Mouse (Mus musculus): ENCODE measurements at regions not wholly inside any gene's neighbourhood (a gene's known extent, or its start where the extent isn't known, plus 50 kb on each side); places are given as distances from the start of the nearest gene placed in this dataset.
A peak's percentile ranks its signal among the peaks of the same experiment; 100 is the strongest.

- DNase-seq (ENCODE audit: low spot score in 2 of 2): no peak
Observed at GRCm38 (mm10) chrX:10770575-10770974, 55.8 kb downstream of the Mid1ip1 start.

DNA sequence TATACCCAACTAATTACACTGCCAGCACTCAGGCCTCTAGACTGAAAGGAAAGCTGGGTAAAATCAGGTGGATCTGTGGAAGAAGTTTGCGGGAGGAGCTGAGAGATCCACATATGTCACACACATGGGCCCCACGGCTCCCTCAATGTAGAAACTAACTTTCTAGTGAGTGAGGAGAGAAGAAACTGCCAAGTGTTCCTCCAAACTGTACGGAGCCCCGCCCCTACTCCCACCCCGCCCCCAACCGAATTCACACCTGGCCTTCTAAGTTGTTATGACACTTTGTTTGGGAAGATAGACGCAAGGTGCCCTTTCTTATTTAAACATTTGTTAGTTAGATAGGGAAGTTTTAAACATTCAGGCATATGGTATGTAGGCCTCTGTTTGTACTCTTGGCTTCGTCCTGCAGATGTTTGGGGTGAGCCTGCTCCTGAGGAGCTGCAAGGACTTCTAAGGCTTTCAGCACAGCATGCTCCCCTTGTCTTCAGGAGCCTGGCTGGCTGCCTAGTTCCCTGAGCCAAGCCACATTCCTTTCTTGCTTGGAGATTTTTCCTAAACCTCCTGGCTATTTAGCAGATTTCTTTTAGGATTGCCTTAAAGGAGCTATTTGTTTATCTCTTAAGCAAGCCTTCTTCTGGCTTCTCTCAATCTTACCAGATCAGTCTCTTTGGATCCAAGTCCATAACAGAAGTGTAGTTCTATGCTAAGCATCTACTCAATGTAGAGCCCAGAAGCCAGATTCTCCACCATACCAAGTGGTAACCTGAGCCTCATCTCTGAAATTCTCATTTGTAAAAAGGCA lies 61.1 kb downstream of the Mid1ip1 start:
- peak in 1 of 2 experiments; percentile 5 for DNase-seq (ENCODE audit: low spot score in 2 of 2)

DNA sequence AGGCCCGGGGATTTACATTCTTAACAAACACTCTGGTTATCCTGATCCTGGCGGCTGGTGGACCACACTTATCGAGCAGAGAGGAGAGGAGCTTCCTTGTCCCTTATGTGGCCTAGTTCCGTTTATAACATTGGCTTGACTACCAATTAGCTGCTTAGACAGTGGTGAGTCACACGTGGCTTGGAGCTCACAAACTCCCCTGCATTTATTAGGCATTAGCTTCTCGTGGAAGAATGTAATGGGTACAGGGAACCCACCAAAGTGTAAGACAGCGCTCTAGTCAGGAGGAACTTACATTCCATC lies 61.7 kb downstream of the Mid1ip1 start:
- no peak for DNase-seq (ENCODE audit: low spot score in 2 of 2)

GRCm38 (mm10) chrX:10778014-10778413 lies 63.2 kb downstream of the Mid1ip1 start:
- no peak for DNase-seq (ENCODE audit: low spot score in 2 of 2)

- no peak for DNase-seq (ENCODE audit: low spot score in 2 of 2)
Observed at GRCm38 (mm10) chrX:10786359-10786758, 71.5 kb downstream of the Mid1ip1 start.

GRCm38 (mm10) chrX:10787057-10787456 lies 72.2 kb downstream of the Mid1ip1 start:
- no peak for DNase-seq (ENCODE audit: low spot score in 2 of 2)

DNA sequence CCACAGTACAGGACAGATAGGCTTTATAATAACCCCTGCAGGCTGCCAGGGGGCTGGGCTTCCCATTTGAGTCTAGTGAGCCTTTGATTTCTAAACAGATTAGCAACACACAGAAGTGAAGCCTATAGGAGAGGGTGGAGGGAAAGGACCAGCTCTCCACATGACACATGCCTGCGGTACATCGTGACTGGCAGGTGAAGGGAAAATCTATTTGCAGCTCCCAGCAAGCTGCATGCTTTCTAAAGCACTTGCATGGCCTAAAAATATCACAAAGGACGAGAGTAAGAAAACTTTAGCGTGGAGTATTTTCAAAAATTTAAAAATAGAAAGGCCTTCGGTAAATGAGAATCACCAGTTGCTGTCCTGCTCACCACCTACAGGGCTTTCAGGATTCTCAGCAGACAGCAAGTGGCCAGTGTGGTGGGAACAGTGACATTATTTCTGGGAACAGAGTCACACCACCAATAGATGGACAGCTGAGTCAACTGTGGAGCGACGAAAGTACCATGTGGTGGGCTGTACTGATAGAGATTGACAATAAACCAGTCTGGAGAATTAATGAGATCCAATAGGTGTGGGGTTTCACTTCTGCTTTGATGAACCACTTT lies 105.6 kb downstream of the Mid1ip1 start:
- DNase-seq (ENCODE audit: low spot score in 2 of 2): no peak

- no peak for DNase-seq (ENCODE audit: low spot score in 2 of 2)
Observed at GRCm38 (mm10) chrX:10833681-10834080, 118.9 kb downstream of the Mid1ip1 start.

GRCm38 (mm10) chrX:10857089-10857488 lies 142.3 kb downstream of the Mid1ip1 start:
- DNase-seq (ENCODE audit: low spot score in 2 of 2): no peak

DNA sequence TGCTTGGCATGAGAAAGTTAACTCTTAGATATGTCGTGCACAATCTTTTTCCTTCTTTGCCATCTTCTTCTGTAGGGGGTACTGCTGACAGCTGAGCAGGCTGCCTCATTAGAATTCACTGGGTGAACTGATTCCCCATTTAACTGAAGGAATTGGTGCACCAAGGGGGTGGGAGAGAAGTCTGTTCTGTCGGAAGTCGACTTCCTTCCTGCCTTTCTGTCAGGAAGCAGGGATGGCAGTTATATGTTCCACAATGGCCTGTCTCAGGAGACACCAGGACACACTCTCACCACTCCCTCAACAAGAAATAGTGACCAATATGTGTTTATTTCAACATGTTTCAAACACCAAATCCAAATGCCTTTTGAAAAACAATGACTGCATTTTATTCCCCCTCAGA lies 142.9 kb downstream of the Mid1ip1 start:
- no peak for DNase-seq (ENCODE audit: low spot score in 2 of 2)

- no peak for DNase-seq (ENCODE audit: low spot score in 2 of 2)
Observed at GRCm38 (mm10) chrX:10871613-10872012, 156.8 kb downstream of the Mid1ip1 start.

DNA sequence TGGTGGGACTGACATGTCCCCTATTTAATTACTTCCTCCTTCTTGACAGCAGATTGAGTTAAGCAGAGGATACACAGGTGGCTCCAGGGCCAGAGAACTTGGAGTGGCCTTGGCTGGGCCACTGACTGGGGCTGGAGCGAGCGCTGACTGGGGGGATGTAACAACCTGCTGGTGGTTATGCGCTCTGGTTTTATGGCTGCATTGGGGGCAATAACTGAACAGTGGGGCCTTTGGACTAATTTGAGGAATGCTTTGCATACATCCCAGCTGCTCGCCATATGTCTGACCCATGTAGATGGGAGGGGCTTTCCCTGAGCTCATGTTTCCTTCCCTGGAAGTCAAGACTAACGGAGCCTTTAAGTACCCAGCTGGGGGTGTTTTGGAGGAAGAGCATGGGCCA lies 163.0 kb downstream of the Mid1ip1 start:
- no peak for DNase-seq (ENCODE audit: low spot score in 2 of 2)

DNA sequence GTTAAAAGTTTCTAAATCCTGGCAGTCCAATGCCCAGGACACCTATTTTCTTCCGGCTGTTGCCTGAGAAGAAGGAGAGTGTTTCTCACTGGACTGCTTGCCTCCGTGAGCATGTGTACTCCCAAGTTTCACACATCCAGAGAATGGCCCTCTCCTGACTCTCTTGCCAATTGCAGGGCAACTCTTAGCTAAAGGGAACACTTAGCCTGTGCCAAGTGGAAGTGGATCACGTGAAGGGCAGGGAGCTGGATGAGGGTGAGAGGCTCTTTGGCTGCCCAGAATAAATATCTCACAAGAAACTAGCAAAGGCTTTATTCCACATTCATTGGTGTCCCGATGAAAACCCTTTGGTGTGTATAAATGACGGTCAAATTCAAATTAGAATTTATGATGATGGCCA lies 164.1 kb downstream of the Mid1ip1 start:
- no peak for DNase-seq (ENCODE audit: low spot score in 2 of 2)

- DNase-seq (ENCODE audit: low spot score in 2 of 2): no peak
Observed at GRCm38 (mm10) chrX:10883729-10884464, 169.1 kb downstream of the Mid1ip1 start.

DNA sequence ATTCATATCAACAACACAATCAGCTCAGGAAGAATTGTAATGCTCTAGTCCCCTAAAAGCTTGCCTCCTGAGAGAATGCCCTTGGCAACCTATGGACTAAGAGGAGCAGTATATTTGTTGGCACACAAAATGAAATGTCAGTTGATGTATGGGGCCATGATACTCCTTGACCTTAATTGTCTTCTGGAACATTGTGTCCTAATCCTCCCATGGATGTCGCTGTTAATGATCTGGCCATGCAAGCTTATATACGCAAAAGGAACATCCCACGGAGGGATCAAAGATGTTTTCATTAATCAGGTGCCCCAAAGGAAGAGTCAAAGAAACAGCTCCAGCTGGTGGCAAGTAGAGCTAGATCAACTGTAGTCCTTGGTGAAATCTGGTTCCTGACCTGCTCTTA lies 178.0 kb downstream of the Mid1ip1 start:
- DNase-seq (ENCODE audit: low spot score in 2 of 2): no peak

- no peak for DNase-seq (ENCODE audit: low spot score in 2 of 2)
Observed at GRCm38 (mm10) chrX:10896193-10896955, 181.6 kb downstream of the Mid1ip1 start.

- DNase-seq (ENCODE audit: low spot score in 2 of 2): no peak
Observed at GRCm38 (mm10) chrX:10902686-10903085, 187.9 kb downstream of the Mid1ip1 start.

DNA sequence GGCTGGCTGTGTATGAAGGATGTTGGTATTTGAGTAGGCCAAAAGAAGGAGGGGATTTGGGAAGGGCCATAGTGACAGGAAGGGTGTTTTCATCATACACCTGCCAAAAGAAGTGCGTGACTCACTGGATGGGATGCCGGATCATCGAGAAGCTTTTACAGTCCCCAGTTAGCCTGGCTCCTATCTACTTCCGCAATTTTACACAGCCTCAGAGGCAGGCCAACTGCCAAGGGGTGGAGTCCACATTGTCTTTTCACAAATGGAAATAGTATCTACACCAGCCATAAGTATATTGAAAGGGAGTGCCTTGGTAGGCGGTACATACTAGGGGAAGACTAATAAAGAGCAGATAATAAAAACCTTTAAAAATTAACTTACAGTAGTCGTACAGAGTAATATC lies 189.3 kb downstream of the Mid1ip1 start:
- DNase-seq (ENCODE audit: low spot score in 2 of 2): no peak

DNA sequence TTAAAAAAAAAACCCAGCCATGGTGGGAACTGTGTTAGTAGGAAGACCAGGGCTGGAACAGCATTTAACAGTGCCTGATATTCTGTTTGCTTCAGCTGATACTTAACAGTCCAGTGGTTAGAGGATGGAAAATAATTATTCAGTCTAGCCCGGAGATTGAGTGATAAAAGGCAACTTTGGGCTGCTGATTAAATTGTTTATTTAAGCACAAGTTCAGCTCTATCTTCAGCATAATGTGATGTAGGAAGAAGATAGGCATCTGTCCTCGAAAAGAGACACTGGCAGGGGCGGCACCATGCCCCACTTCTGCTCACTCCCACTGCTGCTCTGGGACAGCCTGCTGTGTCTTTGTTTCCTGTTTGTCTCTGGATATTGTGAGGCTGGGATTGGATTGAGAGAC lies 190.1 kb downstream of the Mid1ip1 start:
- DNase-seq (ENCODE audit: low spot score in 2 of 2): no peak

DNA sequence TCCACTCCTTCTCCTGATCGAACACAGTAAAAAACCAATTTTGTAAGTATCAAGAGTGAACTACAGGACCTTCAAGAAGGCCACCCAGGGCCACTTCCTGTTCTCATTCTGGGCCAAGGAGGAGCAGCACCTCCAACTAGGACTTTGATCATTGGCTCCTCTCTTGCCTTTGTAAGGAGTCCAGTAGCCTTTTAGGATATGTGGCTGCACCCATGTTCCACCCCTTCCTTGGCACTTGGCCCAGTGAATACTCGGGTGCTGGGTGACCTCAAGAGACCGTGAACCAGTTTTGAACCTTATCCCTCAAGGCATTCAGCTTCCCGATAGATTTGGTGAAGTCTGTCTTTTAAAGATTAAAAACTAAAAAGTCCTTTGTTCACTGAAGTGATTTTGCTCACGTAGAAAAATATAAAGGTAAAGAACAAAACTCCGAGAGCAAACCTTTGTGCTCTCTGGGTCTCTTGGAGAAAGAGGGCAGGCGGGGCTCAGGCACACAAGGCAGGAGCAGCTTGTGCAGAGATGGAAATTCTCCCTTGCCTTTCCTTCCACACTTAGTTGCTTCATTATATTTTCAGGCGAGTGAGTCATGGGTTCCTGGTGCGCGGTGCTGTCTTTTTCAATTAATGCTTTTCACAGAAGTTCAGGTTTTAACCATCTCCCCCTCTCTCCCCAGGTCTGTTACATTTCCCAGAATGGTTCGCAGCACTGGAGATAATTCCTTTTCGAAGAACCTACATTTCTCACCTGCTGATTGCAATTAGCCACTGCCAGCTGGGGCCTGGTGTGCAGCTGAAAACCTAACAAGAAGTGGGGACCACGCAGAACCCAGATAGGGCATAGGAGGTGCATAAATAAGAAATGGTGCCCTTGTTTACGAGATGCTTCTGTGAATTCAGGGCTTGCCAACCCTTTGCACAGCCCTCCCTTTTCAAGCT lies 196.6 kb downstream of the Mid1ip1 start:
- no peak for DNase-seq (ENCODE audit: low spot score in 2 of 2)
